Mouse (Mus musculus) thymus, postnatal 10 days (tissue): ENCODE results near the gene Eci2.
"Not testable (repeated sequence)": the region's sequence is repeated elsewhere in the genome, so short reads cannot be mapped to it uniquely, and the experiment has no call there.

ENCODE experiments used
- DNase-seq, 2 experiments: peaks; one replicate each; pipeline ENCODE4 v3.0.0; 2021; ENCODE audit warnings: low spot score in 2 of 2

Gene Eci2

GRCm38 (mm10) chr13:34993085-34993484 lies 33.8 kb downstream of the Eci2 start:
- no peak for DNase-seq

- no peak for DNase-seq
These were observed 35.2 kb downstream of the Eci2 start for GRCm38 (mm10) chr13:34991581-34992273.

DNA sequence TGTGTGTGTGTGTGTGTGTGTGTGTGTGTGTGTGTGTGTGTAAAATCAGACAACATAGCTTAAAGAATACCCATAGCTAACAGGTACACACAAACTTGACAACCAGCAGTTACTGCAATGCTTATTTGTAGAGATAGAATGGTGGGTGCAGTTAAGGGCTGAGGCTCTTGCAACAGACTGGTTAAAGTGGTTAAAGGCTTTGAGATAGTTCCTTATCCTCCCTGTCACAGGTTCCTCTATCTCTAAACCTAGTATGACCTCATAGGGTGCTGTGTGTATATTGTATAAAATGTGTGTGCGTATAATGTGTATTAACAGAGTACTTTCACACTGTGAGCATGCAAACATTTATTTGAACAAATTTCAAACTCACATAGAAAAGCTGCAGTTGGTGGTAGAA lies 43.4 kb downstream of the Eci2 start:
- DNase-seq: not testable (repeated sequence)

DNA sequence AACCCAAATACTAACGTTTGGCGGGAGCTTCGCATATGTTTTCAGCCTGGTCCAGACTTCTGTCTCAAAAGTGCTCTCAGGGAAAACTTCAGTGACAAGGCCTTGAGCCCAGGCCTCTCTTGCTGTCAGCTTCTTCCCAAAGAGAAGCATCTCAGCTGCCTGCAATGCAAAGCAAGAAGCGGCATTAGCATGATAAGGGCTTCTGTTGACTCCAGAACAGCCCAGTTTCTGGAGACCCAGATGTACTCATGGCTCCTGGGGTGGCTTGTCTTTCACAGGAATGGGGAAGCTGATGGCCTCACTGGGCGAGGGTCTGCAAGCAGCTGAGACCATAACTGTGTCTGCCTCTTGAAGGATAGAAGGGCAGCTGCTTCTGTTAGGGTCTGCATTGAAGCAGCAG lies 48.3 kb downstream of the Eci2 start:
- DNase-seq: not testable (repeated sequence)

- DNase-seq: no peak
These were observed 49.5 kb downstream of the Eci2 start for GRCm38 (mm10) chr13:34977410-34977809.

GRCm38 (mm10) chr13:34976116-34976515 lies 50.8 kb downstream of the Eci2 start:
- no peak for DNase-seq

- peak in 1 of 2 experiments; percentile 37 for DNase-seq
These were observed 53.1 kb downstream of the Eci2 start for GRCm38 (mm10) chr13:34973770-34974169.

- peak in 1 of 2 experiments; percentile 63 for DNase-seq
These were observed 53.7 kb downstream of the Eci2 start for GRCm38 (mm10) chr13:34973149-34973548.

DNA sequence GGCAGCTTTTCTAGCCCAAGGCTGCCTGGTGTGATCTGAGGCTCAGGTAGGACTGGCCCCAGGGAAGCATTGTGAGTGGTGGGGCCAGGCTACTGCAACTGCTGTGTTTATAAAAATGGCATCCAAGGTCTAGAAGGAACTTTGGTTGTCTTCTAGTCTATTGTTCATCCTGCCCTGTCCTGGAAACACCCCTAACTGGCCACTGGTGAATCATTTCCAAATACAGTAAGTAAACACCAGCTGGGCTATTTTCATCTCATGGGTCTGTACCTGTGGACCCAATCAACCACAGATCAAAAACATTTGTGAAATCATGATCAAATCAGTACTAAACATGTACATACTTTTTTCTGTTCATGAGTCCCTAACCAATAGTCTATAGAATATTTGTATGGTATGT lies 54.4 kb downstream of the Eci2 start:
- DNase-seq: not testable (repeated sequence)

- DNase-seq: not testable (repeated sequence)
These were observed 61.2 kb downstream of the Eci2 start for GRCm38 (mm10) chr13:34965647-34966046.

GRCm38 (mm10) chr13:34964866-34965265 lies 62.0 kb downstream of the Eci2 start:
- no peak for DNase-seq

- no peak for DNase-seq
These were observed 62.5 kb downstream of the Eci2 start for GRCm38 (mm10) chr13:34964419-34964818.

DNA sequence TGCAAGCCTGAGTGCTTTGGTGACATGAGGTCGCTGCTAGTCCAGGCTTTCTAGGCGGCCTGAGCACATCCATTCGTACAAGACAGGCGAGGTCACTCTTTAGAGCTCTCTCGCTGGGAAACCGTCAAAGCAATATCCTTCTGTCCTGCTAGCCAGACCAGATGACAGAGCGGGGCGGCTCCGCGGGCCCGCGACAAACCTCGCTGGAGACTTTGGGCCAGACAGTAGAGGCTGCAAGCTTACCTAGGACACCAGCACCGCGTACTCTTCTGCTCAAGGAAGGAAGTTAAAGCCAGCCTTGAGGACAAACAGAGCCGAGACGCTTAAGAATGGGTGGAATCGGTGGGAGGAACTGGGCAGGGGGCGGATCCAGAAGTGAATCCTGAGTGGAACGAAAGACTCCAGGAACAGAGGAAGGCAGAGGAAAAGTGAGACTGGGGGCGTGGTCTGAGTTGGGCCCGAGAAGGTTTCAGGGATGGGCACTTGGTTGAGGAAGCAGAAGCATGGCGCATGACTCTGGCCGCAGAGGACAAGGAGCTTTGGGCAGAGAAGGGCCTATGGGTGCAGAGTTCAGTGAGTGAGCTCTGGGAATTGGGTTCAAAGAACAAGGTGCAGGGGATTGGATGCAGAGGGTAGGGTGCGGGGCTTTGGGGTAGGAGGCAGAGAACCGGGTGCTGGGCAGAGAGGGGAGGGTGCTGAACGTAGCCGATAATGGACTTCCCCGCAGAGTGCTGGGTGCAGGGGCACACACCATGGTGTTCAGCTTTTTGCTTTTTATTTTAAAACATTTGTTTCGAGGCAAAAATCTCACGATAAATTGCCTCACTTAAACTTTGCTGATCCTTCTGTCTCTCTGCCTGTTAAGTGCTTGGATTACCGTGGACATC lies 63.1 kb downstream of the Eci2 start, which contains the start of gene Eci3:
Eci3 (minus strand) TSS at position 300 of the 887 bp plus-strand sequence.
- DNase-seq: no peak

DNA sequence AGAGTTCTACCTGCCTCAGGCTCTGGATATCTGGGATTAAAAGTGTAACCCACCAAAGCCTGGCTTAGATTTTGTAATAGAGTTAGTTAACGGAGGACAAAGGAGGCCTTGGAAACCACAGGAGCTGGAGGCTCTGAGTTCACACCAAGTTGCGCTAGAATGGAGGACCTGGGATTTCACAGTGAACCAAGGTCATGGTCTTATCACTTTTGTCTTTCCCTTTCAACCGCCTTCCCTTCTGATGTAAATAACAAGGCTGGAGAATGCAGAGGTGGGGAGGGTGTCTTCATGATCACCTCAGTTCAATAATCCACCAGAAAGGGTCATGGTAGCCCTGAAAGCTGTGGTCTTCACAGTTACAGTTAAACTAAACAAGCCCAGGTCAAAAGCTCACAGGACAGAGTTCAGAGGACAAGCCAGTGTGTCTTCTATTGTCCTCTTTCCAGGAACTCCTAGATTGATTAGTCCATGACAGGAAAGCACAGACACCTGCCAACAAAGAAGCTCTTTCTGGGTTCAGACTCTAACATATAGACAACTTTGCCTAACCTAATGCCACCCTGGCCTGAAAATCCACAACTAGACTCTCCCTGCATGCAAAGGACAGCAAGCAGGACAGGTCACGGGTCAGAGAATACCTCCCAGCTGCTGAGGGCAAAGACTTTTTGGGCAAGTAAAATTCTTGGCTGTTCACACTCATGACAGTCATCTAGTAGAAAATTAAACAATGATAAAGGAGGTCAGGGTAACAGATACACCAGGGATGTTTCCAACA lies 65.7 kb downstream of the Eci2 start:
- DNase-seq: no peak

DNA sequence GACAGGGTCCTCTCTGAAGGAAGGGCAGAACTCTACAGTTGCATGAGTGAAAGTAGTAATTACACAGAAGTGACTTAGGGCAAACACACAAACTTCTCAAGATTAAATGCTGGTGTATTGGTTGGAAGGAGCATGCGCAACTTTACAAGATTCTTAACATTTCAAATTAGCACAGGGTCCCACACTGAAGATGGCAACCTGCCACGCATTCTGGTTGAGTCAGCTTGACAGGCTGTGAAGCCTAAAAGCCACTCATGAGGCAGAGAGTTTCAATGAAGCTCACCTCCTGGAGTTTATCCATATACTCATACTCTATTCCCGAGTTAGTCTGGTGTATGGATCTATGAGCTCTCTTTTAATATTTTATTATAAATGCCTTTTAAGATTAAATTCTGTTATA lies 68.7 kb downstream of the Eci2 start:
- not testable (repeated sequence) for DNase-seq

- peak; percentile 51 to 52 for DNase-seq
These were observed 70.0 kb downstream of the Eci2 start for GRCm38 (mm10) chr13:34956901-34957300.

GRCm38 (mm10) chr13:34951437-34951836 lies 75.5 kb downstream of the Eci2 start:
- DNase-seq: not testable (repeated sequence)

DNA sequence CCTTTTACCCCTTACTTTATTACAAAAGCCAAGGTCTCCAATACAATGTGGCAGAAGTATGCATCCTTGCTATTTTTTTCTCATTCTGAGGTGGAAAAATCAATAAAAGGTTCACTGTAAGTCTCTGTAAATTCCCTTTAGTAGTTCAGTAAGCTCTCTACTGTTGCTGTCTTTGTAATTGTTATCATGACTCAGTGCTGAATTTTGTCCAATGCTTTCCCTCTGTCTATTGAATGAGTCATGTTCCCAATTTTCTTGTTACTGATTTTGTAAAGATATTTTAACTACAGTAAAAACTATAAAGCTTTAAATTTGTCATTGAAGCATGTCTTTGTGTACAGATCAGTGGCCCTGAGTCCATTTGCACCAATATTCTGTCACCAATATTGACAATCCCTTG lies 84.5 kb downstream of the Eci2 start:
- no peak for DNase-seq

GRCm38 (mm10) chr13:34934931-34935644 lies 91.8 kb downstream of the Eci2 start:
- DNase-seq: no peak
